Mouse (Mus musculus) adrenal gland (tissue): ENCODE data around the gene Ppm1f.
"Not testable (repeated sequence)": the region's sequence is repeated elsewhere in the genome, so short reads cannot be mapped to it uniquely, and the experiment has no call there.

ENCODE experiments used
- intact Hi-C: fragments of 180-260 bp; cut with DNase I; formaldehyde crosslinking; loops from one replicate; pipeline ENCODE4 v1.15.1; 2025

Gene Ppm1f

DNA sequence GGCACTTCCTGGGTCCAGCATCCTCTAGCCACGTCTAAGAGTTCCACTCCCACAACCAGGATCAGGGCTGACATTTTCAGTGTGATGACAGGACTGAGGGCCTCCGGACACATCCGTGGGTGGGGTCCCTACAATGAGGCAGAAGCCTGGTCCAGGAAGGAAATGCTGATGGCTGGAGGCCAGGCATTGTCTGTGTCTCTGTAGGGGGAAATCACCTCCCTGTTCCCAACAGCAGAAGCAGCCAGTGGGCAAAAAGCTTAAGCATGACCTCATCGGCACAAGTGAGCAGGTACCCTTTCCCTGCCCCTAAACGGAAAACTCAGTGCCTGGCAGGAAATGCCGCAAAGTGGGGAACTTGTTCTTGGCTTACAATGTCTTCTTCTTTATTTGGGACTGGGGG lies 11.5 kb downstream of the Ppm1f start:
- intact Hi-C loops = no loop called here

- intact Hi-C loops = loop anchor here (2.0 kb wide), 1 partner anchor 57 kb away; no protein-coding TSS in a partner anchor
Measured at GRCm38 (mm10) chr16:16911641-16912597, 15.7 kb downstream of the Ppm1f start.

DNA sequence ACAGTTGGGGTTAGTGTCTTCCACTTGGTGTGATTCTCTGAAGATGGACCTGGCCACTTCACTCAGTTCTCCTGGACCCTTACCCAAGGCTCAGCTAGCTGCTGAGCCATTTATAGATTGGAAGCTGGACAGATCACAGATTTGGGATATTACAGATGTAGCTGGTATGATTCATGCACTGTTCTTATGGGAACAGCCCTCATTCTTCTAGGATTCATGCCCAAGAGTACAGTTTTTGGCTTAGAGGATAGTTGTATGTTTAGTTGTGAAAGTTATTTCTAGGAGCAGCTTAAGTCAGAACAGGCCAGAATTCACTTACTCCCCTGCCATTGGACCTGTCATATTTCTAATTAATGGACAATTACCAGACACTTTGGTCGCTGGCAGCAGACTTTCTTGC lies 17.2 kb downstream of the Ppm1f start:
- intact Hi-C loops = loop anchor here (2.0 kb wide), 1 partner anchor 59 kb away; no protein-coding TSS in a partner anchor

- intact Hi-C loops = no loop called here
Measured at GRCm38 (mm10) chr16:16918441-16919117, 22.3 kb downstream of the Ppm1f start.

- intact Hi-C loops = loop anchor here (5.0 kb wide), 1 partner anchor 61 kb away; the partner anchor contains the start of gene Mapk1
Measured at GRCm38 (mm10) chr16:16921021-16921435, 24.8 kb downstream of the Ppm1f start.

DNA sequence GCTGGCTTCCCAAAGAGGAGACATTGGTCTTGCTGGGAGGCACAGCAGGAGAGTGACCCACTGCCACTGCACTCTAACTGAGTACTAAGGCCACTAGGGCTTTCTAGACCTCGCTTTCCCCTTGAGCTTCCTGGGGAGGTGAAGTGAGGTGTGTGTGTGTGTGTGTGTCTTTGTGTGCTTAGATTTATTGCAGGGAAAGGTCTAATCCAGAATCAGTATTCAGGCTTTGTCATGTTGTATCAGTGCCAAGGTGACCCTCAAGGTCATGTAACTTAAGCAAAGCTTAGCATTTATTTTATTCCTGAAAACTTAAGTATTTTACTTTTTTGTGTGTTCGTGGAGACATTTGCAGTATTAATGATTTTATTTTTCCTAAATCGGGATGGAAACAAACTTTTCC lies 28.2 kb downstream of the Ppm1f start:
- intact Hi-C loops = loop anchor here (5.0 kb wide), 1 partner anchor 58 kb away; the partner anchor contains the start of gene Mapk1

- intact Hi-C loops = no loop called here
Measured at GRCm38 (mm10) chr16:16926536-16926935, 30.3 kb downstream of the Ppm1f start.

GRCm38 (mm10) chr16:16928908-16929307 lies 32.6 kb downstream of the Ppm1f start:
- intact Hi-C loops = not testable (repeated sequence)

- intact Hi-C loops = loop anchor here (5.0 kb wide), 1 partner anchor 47 kb away; no protein-coding TSS in a partner anchor
Measured at GRCm38 (mm10) chr16:16930326-16930725, 34.1 kb downstream of the Ppm1f start.

- intact Hi-C loops = loop anchor here (5.0 kb wide), 1 partner anchor 46 kb away; no protein-coding TSS in a partner anchor
Measured at GRCm38 (mm10) chr16:16930810-16931296, 34.6 kb downstream of the Ppm1f start.

DNA sequence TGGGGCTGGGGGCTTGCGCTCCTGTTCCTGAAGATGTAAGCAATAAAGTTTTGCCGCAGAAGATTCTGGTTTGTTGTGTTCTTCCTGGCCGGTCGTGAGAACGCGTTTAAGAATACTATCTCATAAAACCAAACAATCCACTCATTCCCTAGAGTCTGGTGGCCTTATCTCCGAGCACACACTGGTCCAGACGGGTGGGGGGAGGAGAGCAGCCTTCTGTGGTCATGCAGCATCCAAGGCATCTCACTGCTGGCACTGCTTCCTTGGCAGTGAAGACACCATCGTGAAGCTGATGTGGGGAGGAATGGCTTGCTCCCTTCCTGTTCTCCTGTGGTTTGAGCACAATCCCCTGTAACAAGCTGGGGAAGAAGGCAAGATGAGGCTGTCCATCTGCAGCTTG lies 43.3 kb downstream of the Ppm1f start:
- intact Hi-C loops = no loop called here

DNA sequence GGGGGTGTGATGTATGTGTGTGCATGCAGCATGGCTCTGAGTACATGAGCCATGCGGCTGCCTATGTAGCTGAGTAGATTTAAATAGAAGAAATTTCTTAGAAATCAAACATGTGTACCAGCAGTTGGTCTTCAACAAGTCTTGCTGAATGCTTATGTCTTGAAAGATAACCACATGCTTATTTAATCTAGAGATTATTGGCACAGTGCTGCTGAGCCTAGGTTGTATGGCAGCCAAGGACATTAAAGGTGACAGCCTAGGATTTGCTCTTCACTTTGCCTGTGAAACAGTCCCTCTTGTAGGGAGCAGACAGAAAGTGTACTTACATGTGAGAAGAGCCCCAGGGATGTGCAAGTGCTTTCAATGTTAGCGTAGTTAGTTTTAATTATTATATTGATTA lies 44.8 kb downstream of the Ppm1f start:
- intact Hi-C loops = no loop called here

- intact Hi-C loops = no loop called here
Measured at GRCm38 (mm10) chr16:16958575-16958974, 62.3 kb downstream of the Ppm1f start.

DNA sequence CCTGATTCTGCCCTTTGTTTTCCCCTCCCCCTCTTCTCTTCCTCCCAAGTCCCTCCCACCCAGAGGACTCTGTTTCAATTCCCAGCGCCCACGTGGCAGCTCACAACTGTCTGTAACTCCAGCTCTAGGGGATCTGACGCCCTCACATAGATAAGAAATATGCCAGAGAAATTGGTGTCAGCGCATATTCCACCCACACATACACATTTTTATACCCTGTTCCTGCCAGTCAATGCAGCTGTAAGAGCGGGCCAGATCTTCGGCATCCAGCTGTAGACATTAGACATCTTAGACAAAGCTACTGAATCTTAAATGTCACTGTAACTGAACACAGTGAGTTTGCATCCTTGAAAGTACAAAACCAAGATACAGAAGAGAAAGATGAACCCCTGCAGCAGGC lies 63.6 kb downstream of the Ppm1f start:
- intact Hi-C loops = no loop called here

DNA sequence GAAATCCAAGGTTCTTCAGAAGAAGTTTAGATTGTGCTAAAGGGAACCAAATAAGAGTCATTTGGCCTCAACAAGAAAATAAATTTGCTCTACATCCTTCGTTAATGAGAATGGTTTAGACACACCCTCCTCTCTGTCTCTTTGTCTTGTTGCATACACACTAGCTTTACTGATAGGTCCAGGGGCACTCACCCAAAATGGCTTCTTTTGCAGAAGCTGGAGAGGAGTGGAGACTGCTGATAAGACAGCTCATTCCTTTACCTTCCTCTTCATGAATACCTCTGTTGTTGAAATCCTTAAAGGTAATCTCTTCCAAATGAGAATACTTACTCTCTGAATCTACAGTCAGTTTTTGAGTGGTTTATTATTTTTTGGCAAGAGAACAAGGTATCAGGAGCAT lies 68.9 kb downstream of the Ppm1f start:
- intact Hi-C loops = no loop called here

DNA sequence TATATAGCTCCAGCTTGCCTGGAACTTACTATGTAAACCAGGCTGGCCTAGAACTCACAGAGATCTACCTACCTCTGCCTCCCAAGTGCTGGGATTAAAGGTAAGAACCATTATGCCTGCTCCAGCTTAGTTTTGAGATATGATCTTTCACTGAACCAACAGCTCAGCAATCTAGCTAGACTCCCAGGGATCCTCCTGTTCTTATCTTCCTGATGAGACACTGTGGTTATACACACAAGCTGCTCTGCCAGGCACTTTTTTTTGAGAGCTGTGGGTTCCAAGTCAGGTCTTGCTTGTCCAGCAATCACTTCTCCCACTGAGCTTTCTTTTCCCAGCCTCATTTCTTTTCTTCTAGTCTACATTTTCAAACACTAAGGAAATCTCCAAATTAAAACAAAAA lies 70.0 kb downstream of the Ppm1f start:
- intact Hi-C loops = no loop called here
